Mouse (Mus musculus) G1E (cell line): Measurements from ENCODE around the gene Ccnjl. TPM values are rescaled to one million over a fixed set of nuclear protein-coding genes. Genes with fewer than 3 reads are reported as not detected.

Experiments
- ATAC-seq: 2 replicates; pipeline ENCODE4 v1.8.0; 2016; ENCODE audit warnings: mild to moderate bottlenecking; ENCODE audit not compliant: insufficient number of reproducible peaks, poor library complexity, low FRiP score, severe bottlenecking; ENCODE audit errors: extremely low read depth
- DNase-seq: peaks from one replicate; pipeline ENCODE4 v3.0.0; 2012; ENCODE audit warnings: low spot score
- H3K27me3 ChIP-seq: 2 replicates; pipeline ENCODE4 v1.6.1; 2012; ENCODE audit warnings: mild to moderate bottlenecking, low read length, inconsistent platforms; ENCODE audit not compliant: insufficient read depth
- H3K36me3 ChIP-seq: replicated peaks from 2 replicates; pipeline ENCODE3; 2012; ENCODE audit warnings: mild to moderate bottlenecking, inconsistent platforms
- H3K4me1 ChIP-seq: 2 replicates; pipeline ENCODE4 v1.6.1; 2012; ENCODE audit warnings: low read depth, low read length, inconsistent platforms, mixed read lengths; ENCODE audit not compliant: insufficient read depth
- H3K4me3 ChIP-seq: 2 replicates; pipeline ENCODE4 v1.5.1; 2012; ENCODE audit warnings: low read depth, mild to moderate bottlenecking, inconsistent platforms, low read length, moderate library complexity, mixed read lengths
- H3K9me3 ChIP-seq: replicated peaks from 2 replicates; pipeline ENCODE4 v1.6.1; 2012; ENCODE audit warnings: inconsistent platforms
- CTCF ChIP-seq: IDR thresholded peaks from 2 replicates; pipeline ENCODE4 v1.5.1; 2012; ENCODE audit warnings: low read depth, low read length, inconsistent platforms, mixed read lengths
- GATA1 ChIP-seq: IDR thresholded peaks from 2 replicates; pipeline ENCODE4 v1.6.1; 2012; ENCODE audit warnings: borderline replicate concordance, low read length, inconsistent platforms, mixed read lengths
- GATA2 ChIP-seq: IDR thresholded peaks from 2 replicates; pipeline ENCODE4 v1.6.1; 2012; ENCODE audit warnings: low read depth, low read length, inconsistent platforms, borderline replicate concordance
- POLR2AphosphoS5 ChIP-seq: IDR thresholded peaks from 2 replicates; pipeline ENCODE4 v1.6.1; 2012; ENCODE audit warnings: low read depth, low read length, inconsistent platforms; ENCODE audit not compliant: insufficient replicate concordance
- TAL1 ChIP-seq: conservative IDR thresholded peaks from 2 replicates; pipeline ENCODE4 v1.6.1; 2012; ENCODE audit warnings: low read depth, low read length, inconsistent platforms, mixed read lengths
- polyA plus RNA-seq: library from polyadenylated mRNA; stranded (reverse); fragments of >175 nt; gene quantifications from 2 replicates; pipeline ENCODE4 v1.2.3, GENCODE M21; 2012
- total RNA-seq, 2 experiments: library from RNA; stranded (forward) in 1 of 2; stranded (reverse) in 1 of 2; fragments of 200-1000 nt in 1 of 2; fragments of >200 nt in 1 of 2; fragmentation: Nextera tagmentation in 1 of 2; gene quantifications; 2 replicates each; pipeline ENCODE4 v1.2.3; 2014 to 2017

Gene Ccnjl
- total and polyA plus RNA-seq, 3 experiments, result 0.16 TPM; not detected in 2

DNA sequence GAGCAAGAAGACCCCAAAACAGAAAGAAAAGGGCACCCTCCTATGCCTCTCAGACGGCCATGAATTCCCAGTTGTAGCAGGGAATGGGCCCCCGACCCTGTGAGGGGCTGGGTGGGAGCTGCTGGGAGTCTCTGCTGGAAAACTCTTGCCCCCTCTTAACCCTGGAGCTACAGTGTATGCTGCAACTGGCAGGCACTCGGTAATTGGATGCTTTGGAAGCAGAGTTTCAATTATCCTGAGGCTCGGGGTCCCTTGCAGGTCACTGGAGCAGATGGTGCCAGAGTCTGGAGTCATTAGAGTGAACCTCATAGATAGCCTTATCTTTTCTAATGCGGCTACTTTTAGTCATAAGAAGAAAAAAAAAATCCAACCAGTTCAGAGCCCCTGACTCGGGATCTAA is 11.3 kb downstream of the Ccnjl start:
- Histone ChIP-seq H3K4me1 (no peaks in the 10 kb centered on the region), H3K9me3 (no peaks in the 10 kb centered on the region), H3K4me3 (no peak overlapping the region), H3K27me3 (0 out of 2 replicates have a peak, but pooled peaks cover 3% of the 10 kb centered on the region), H3K36me3 (no peaks in the 10 kb centered on the region)
- ATAC-seq (no peak), DNase-seq (no peak)
- no peak for TF ChIP-seq POLR2AphosphoS5
- TF ChIP-seq GATA2, result no peak
- no peak for TF ChIP-seq TAL1
- no peak for TF ChIP-seq CTCF
- TF ChIP-seq GATA1, result no peak

DNA sequence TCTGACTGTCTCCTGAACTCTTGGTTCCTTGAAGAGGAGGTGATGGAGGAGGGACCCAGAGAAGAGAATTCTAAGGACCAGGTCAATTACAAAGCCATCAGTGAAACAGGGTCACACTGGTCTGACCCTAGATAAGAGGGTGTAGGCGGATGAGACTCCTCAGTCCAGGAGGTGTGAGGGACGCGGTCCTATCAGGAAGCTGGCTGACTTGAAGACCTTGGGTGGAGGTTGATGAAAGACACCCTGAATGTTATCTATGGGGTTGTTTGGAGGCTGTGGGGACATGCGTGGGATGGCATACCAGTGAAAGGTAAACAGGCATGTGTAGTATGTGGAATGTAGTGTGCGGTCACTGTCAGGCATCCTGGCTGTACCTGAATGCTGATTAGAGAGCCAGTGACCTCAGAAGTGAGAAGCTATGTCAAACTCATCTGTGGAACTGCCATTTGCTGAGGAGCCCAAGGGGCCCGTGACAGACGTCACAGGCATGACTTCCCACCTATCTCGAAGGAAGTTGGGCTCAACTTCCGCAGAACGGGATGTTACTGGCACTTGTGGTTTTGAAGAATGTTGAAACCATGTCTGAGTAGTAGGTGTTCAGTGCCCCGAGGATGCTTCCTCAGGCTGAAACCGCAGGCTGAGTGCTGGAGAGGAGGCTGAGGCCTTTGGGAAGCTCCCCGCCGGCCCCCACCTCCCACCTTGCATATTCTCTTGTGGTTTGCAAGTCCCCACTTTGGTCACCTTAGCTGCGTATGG is 15.3 kb downstream of the Ccnjl start:
- Histone ChIP-seq H3K4me1 (no peaks in the 10 kb centered on the region), H3K27me3 (no peaks in the 10 kb centered on the region; the same call in 1 of the 2 replicates), H3K36me3 (no peaks in the 10 kb centered on the region), H3K9me3 (no peaks in the 10 kb centered on the region), H3K4me3 (no peak overlapping the region)
- ATAC-seq (no peak), DNase-seq (no peak)
- TF ChIP-seq CTCF, result no peak
- no peak for TF ChIP-seq GATA2
- no peak for TF ChIP-seq POLR2AphosphoS5
- no peak for TF ChIP-seq GATA1
- no peak for TF ChIP-seq TAL1

DNA sequence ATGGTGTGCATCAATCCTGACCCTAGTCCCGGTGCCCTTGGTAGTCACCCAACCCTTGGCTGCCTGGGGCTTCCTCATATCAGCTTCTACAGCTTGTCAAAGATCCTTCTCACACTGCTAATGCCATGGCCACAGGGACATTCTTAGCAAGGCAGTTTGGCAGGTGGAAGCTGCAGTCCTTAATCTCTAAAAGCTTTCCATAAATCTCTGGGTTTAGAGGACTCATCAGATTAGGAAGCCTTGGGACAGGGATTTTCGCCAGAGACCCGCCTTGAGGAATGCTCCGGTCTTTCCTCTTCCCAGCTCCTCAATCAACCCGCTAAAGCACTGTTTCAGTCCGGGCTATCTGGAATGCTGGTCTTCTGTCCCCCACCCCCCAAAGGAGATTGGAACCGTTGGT is 16.2 kb downstream of the Ccnjl start:
- Histone ChIP-seq H3K9me3 (no peaks in the 10 kb centered on the region), H3K4me1 (no peaks in the 10 kb centered on the region), H3K27me3 (no peaks in the 10 kb centered on the region; the same call in 1 of the 2 replicates), H3K36me3 (no peaks in the 10 kb centered on the region), H3K4me3 (no peak overlapping the region)
- DNase-seq (no peak), ATAC-seq (no peak)
- TF ChIP-seq CTCF (no peak), POLR2AphosphoS5 (no peak), TAL1 (no peak), GATA2 (no peak), GATA1 (no peak)

DNA sequence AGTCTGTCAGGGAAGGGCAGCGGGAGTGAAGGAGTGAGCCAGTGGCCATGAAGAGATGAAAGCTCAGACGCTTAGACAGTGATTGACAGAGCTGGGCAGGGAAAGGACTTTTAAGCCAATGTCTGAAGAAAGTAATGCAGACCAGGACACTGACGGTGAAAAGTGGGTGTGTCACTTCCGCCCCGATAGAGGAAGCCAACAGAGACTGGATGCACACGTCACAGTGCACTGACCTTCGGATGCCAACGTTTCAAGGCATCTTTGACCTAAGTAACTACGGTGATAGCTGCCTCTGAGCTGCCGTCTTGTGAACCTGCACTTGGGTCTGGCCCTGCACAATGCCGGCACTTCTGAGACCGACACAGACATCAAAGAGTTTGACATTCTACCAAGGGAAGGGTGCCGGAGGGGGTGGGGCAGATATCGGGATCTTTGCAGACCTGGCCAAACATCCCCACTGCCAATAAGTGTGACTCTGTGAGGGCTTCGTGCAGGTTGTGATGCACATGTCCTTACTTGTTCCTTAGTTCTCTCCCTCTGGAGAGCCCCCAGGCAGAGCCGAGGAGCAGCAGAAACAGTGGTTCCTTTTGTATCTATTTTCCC is 17.4 kb downstream of the Ccnjl start:
- Histone ChIP-seq H3K4me1 (no peaks in the 10 kb centered on the region), H3K27me3 (no peaks in the 10 kb centered on the region; the same call in 1 of the 2 replicates), H3K36me3 (no peaks in the 10 kb centered on the region), H3K4me3 (no peak overlapping the region), H3K9me3 (no peaks in the 10 kb centered on the region)
- TF ChIP-seq GATA1 (no peak), CTCF (no peak), POLR2AphosphoS5 (no peak), TAL1 (no peak), GATA2 (no peak)
- ATAC-seq (no peak), DNase-seq (no peak)

DNA sequence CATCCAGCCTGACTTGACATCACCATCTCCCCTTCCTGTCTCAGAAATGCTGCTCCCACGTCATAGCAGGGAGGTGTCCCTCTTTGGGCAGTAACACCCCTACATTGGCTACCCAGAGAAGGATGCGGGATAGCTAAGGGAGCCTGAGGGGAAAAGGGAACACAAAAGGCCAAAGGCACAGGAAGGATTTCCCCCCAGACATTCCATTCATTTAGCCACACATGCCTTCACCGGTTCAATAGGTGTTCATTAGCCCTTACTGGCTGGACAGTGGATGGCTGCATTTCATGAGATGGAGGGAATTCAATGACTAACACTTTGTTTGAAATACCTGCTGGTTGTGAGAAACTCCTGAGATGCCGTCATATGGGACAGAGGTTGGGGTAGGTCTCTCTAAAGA is 18.1 kb downstream of the Ccnjl start:
- ATAC-seq (no peak), DNase-seq (no peak)
- no peaks in the 10 kb centered on the region for H3K4me1 ChIP-seq
- no peak overlapping the region for H3K4me3 ChIP-seq
- H3K27me3 ChIP-seq, result no peaks in the 10 kb centered on the region; the same call in 1 of the 2 replicates
- TF ChIP-seq POLR2AphosphoS5, result no peak
- TF ChIP-seq CTCF, result no peak
- TF ChIP-seq GATA2, result no peak
- no peak for TF ChIP-seq GATA1
- TF ChIP-seq TAL1, result no peak
- H3K9me3 ChIP-seq, result no peaks in the 10 kb centered on the region
- no peaks in the 10 kb centered on the region for H3K36me3 ChIP-seq

DNA sequence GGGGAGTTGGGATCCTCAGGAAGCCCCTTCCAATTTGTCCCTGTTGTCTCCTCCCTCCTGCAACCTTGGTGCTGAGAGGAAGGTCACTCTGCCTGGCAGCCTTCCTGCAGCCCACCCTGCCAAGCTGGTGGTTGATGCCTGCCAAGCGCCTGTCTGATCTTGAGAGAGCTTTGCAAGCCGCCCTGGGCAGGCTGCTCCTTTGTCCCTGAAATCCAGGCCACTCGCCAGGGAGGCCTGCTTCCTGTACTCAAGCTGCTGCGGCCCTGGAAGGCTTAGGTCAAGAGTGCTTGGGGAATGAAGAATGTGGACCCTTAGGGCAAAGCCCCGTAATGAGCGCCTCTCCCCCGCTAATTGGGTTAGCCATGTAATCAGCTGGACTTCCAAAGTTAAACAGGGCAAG is 19.6 kb downstream of the Ccnjl start:
- DNase-seq (no peak), ATAC-seq (no peak)
- no peaks in the 10 kb centered on the region for H3K4me1 ChIP-seq
- no peaks in the 10 kb centered on the region for H3K9me3 ChIP-seq
- H3K36me3 ChIP-seq, result no peaks in the 10 kb centered on the region
- TF ChIP-seq CTCF (no peak), GATA2 (no peak), POLR2AphosphoS5 (no peak), TAL1 (no peak), GATA1 (no peak)
- no peak overlapping the region for H3K4me3 ChIP-seq
- no peaks in the 10 kb centered on the region; the same call in 1 of the 2 replicates for H3K27me3 ChIP-seq
